Mouse (Mus musculus): Measurements from ENCODE around the gene Gng10.

DNA sequence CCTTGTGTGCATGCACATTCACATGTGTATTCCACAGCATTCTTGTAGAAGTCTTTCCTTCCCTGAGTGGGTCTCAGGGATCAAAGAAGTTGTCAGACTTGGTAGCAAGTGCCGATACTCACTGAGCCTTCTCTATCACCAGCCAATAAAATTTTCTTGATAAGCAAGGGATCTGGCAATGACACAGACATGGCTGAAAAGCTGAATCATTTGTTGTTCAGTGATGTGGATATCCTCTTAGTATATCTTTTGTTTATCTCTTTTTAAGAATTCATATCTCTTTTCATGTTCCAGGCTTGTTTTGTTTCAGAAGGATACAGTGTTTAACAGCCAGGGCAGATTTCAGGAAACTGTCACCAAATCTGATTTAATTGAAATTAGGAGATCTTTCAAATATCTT lies 36.2 kb upstream of the Gng10 start:
- TF ChIP-seq MAX (IDR thresholded peaks at IDR 0.05) (no peak), CTCF (IDR thresholded peaks at IDR 0.05; ENCODE audit: control insufficient read depth, insufficient read depth, insufficient read length) (no peak), CEBPB (IDR thresholded peaks at IDR 0.05; ENCODE audit: low read depth) (no peak)

Measured in C2C12 (cell line).